Mouse (Mus musculus): ENCODE data around the gene Lrrc42.

The Lrrc42 gene

DNA sequence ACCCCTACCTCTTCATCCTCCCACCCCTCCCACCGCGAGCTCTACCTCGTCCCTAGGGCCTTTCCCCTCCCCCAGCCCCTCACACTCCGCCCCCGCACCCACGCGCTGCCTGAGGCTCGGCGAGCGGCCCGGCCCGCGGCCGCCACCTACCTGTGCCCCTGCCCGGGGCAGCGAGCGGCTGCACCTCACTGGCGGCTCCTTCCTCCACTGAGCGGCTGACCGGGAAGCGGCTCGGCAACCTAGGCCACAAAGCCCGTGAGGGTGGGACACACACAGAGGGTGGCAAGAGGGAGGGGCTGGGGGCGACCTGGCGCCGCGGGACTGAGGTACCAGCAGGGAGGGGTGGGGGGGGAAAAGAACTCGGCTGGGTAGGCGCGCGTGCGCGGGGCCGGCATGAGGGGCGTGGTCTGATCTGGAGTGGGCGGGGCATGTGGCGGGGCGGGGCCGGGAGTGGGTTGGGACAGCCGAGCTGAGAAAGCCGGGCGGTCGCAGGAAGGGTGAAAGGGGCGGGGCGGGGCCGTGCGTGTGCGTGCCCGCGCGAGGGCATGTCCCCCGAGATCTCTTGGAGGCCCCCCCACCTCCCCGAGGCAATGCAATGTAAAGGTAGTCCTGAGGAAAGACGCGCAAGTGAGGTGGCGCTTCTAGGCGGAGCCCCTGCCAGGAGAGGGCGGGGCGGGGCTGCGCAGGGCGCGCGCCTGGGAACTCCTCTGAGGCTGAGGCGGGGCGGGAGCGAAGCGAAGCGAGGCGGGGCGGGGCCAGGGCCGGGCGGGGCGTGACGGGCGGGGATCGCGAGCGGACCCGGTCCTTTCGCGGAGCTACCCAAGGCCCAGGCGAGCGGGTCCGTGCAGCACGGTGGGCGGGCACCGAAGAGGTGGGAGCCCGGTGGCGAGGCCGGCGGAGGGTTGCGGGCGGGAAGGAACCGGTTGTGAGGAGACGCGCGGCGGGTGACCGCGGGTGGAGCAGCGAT, at the start of gene Lrrc42, which contains the start of gene Hspb11:
Gene Lrrc42 (minus strand): TSS at position 408 of the 967 bp plus-strand sequence.
Gene Hspb11 (plus strand): TSS at position 469 of the 967 bp plus-strand sequence.
- DNase-seq: peak; percentile 97 to 98

DNA sequence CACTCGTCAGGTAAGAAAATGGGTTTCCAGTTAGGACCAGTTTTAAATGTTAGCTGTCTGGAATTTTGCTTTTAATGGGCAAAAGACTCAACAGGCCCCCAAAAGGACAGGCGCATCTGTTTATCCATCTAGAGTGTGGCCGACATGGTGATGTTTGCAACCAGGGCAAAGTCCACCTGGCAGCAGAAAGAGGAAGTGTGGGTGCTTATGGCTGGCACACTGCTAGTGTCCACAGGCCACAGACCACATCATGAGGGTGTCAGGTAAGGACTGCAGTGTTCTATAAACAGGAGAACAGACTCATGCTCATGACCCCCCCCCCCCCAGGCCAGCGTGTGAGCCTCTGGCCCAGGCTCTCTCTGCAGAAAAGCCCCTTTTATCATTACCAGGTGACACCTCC, 49.5 kb upstream of the Lrrc42 start:
- no peak for DNase-seq

DNA sequence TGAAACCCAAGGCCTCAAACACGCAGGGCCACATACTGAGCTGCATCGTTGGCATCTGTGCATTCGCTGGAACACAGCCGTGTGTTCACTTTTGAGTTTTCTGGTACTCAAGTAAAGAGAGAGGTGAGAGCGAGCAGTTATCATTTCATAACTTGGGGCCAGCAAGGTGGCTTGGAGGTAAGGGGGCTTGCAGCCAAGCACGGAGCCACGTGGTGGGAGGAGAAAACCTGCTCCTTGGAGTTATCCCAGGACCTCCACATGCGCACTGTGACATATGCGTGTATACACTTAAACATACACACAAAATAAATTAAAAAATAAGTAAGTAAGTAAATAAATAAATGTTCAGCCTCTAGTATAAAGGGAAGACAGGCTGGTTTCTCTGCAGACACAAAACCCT, 48.9 kb upstream of the Lrrc42 start:
- DNase-seq: no peak

DNA sequence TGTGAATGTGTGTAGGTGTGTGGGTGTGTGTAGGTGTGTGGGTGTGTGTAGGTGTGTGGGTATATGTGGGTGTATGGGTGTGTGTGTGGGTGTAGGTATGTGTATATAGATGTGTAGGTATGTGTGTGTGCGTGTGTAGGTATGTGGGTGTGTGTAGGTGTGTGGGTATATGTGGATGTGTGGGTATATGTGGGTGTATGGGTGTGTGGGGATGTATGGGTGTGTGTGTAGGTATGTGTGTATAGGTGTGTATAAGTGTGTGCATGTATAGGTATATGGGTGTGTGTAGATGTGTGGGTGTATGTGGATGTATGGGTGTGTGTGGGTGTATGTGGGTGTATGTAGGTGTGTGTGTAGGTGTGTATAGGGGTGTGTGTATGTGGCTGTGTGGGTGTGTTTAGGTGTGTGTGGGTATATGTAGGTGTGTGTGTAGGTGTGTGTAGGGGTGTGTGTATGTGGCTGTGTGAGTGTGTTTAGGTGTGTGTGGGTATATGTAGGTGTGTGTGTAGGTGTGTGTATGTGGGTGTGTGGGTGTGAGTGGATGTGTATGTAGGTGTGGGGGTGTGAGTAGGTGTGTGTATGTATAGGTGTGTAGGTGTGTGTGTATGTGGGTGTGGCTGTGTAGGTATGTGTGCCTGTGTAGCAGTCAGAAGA, 47.7 kb upstream of the Lrrc42 start:
- DNase-seq: no peak

DNA sequence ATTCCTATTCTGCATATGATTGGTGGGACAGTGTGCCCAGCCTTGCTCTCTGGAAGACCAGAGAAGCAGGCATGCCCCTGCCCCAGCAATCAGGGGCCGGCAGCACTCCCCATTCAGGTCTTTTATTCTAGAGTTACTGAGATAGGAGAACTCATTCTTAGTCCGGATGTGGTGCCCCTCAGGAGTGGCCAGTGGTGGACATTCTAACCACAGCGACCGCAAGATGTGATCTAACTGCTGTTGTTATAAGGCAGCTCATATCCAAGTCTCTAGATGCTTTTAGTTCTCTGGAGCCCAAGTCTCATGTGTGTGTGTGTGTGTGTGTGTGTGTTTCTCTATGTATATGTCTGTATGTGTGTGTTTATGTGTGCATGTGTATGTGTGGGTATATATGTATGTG, 47.0 kb upstream of the Lrrc42 start:
- no peak for DNase-seq

DNA sequence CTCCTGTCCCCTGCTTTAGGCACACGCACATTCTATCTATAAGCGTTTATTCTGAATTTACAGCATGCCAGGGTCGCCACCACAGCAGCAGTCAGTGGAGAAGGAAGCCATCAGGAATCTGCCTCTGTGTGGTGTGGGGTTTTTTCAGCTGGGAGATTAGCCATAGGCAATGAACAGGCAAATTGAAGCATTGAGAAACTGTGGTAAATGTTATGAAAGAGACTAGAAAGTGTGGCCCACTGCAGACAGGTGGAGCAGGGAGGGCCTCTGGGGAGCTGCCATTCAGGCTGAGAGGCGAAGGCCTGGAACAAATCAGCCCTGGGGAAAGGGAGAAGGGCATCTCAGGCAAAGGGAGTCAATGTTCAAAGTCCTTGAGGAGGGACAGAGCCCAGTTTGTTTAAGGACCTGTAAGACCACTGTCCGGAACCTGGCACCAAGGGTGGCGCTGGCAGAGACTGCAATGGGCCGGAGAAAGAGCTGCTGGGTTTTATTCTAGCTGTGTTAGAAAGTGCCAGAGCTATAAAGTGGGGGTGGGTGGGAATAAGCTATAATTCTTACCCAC, 46.5 kb upstream of the Lrrc42 start:
- no peak for DNase-seq

DNA sequence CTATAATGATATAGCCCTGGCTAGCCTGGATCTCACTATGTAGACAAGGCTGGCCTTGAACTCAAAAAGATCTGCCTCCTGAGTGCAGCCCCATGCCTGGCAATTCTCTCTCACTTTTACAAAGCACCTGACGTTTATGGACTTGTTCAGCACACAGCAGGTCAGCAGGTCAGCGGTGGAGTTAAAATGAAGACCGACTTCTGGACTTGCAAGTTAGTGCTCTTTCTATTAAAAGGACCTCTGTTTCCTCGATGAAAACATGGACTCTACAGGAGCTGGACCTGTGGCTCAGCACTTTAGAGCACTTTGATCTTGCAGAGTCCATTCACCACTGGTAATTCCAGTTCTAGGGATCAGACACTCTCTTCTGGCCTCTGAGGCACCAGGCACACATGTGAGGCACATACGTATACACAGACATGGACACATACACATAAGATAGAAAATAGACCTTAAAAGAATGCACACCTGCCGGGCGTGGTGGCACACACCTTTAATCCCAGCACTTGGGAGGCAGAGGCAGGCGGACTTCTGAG, 44.8 kb upstream of the Lrrc42 start:
- no peak for DNase-seq

DNA sequence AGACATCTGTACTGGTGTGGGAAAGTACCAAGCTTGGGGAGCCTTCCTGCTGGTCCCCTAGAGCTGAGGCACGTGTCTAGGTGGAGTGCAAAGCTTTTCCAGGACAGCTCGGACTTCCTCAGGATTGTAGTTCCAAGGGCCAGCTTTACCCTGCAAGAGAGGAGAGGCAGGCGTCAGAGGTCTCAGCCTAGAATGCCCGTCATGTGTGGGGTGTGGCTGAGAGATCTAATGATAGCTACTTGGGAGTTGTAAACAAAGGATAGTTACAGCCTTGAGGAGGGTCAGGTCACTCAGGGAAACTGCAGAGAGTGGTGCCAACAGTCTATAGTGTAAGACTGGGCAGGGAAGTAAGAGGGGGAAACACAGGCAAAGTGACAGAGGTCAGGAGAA, 38.9 kb upstream of the Lrrc42 start:
- no peak for DNase-seq

DNA sequence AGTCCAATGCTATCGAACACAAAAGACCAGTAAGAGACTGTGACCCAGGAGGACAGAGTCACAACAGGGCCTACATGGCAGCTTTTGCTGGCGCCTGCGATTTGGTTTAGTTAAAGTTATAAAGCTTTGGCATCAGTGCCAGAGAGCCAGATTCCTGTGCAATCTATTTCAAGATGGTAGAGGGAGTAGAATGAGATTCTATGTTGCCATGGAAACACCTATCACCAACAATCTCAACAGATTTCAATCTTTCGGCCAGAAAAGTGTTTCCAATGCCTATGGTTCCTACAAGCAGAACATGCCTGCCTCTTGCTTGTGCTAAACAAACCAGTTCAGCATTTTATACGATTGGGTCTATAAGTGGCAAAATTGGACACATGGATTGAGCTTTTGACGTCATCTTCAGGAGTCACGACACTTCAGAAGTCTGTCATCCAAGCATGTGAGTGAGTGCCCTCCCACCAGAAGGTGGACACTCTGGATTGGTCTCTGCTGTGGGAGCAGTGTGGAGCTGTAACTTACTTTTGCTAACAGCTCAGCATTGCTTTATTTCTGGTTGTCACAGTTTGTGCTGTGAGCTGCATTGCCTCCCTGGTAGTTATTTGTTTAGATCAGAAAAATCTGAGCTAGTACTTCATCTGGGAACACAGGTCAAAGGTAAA, 38.4 kb upstream of the Lrrc42 start:
- DNase-seq: no peak

DNA sequence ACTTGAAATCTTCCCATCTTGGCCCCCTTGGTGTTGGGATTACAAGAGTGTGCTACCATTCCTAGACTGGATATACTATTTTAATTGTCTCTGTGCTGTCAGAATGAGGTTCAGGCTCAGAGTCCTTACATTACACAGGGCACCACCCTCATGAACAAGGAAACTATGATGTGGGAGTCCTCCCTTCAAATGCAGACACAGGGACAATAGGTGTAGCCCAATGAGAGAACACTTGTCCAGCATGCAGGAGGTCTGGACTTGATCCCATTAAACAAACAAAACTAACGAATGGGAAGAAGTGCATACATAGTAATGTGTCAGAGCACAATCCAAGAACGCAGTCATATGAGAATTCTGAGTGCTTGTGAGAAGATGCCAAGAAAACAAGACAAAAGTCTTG, 34.2 kb upstream of the Lrrc42 start:
- DNase-seq: no peak

DNA sequence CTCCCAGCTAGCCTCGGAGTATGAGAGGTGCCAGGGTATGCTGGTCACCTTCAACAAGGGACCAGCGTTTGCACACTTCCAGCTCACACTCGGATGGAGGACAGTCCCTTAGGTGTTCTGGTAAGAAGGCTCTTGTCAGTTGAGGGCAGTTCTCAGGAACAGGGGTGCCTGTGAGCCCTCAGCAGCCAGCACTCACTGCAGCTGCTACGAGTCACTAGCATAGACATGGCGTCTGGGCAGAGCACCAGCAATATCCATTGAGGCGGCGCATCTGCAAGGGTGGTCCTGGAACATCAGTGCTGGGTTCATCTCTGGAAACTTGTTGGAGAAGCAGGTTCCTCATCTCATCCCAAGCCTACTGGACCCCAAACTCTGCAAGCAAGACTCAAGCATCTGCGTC, 33.1 kb upstream of the Lrrc42 start:
- DNase-seq: no peak

DNA sequence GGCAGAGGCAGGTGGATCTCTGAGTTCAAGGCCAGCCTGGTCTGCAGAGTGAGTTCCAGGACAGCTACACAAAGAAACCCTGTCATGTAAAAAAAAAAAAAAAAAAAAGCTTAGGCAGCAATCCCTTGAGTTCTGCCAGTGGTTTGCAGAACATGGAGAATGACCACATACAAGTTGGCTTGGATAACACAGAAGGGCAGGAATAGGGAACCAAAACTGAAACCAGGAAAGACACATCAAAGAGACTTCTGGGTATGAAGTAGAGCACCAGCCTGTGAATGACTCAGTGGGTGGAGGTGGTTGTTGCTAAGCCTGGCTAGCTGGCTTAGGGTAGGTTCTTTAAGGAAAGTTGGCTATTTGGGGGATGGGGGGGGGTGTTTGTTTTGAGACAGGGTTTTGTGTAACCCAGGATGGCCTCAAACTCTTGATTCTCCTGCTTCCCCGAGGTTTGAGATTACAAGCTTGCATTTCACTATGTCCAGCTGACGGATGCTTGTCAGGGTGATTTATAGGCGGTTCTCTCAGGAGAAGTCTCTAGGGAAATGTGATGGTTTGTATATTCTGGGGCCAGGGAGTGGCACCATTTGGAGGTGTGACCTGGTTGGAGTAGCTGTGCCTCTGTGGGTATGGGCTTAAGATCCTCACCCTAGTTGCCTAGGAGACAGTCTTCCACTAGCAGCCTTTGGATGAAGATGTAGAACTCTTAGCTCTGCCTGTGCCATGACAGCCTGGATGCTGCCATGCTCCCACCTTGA, 32.3 kb upstream of the Lrrc42 start:
- no peak for DNase-seq

DNA sequence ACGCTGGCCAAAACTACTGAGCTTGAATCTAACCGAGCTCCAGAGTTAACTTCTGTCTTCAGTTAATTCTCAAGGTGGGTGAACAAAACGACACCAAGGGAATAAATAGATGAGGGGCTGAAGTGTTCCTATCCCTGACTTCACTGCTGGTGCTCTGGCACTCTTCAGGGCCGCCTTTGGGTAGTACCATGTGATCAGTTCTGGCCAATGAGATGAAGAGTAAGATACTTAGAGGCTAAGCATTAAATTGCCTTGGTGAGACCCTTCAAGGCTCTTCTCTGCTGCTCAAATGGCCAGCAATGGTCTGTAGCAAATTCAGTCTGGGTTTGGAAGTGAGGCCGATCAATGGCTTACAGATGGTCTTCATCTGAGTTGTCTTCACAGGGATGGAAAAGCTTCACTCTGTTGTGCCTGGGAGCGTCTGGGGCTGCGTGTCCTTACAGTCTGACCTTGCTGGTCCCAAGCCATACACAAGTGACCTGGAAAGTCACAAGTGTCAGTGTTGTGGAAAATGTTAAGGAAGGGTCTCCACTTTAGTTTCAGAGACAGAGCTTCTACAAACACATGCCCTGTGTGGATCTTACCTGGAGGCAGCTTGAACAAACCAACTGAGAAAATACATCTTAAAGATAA, 27.6 kb upstream of the Lrrc42 start:
- DNase-seq: no peak

DNA sequence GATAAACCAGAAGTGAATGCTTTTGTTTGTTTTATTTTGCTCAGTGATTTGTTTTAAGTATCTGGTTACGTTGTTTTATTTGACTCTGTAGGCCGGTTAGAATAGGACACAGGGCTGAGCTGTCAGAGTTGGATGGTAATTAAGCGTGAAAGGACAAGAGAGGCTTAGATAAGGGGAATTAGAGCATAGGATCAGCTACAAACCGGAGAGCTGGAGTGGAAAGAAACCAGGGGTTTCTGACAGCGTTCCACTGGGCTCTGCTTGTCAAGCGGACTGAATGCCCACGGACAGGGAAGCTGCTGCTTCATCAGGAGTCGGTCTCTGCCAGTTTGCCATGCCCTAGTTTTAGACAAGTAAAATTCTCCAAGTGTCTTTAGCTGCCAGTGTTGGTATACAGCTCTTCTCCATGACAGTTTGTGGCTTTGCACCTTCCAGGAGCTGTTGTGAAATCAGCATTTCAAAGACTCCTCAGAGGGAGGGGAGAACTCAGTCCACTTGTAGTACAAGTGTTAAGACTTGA, 24.9 kb upstream of the Lrrc42 start:
- DNase-seq: no peak

DNA sequence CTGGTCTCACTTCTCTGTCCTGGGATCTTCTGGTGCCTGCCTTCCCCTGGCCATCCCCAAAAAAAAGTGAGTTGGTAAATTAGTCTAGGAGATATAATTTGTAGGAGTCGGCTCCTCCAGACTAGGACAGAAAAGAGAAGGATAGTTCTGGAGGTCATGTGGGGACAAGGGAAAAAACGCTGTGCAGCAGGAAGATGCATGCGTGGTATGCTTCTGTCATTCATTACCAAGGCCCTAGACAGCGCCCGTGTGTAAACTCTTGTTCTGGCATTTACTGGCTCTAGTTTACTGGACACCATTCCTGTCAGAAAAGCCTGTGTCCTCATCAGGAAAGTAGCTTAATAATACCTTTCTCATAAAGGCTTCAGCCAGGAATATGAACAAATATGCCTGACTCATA, 21.2 kb upstream of the Lrrc42 start:
- no peak for DNase-seq

DNA sequence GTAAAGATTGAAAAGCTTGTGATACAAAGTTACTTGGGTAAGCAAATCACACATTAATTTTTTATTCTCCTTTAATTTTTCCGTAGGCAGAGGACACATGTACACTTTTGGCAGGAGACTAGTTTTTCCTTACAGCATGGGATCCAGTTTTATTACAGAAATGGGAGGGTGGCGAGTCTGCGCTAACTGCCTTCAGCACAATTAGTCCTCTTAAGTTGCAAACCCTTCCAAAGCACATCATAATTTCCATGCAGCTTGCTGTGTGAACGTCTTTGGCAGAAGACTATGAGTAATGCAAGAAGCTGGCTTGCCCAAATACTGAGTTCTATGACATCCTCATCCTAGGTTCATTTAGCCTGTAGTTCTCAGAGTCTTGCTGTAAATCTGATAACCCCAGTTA, 20.4 kb upstream of the Lrrc42 start:
- DNase-seq: no peak

DNA sequence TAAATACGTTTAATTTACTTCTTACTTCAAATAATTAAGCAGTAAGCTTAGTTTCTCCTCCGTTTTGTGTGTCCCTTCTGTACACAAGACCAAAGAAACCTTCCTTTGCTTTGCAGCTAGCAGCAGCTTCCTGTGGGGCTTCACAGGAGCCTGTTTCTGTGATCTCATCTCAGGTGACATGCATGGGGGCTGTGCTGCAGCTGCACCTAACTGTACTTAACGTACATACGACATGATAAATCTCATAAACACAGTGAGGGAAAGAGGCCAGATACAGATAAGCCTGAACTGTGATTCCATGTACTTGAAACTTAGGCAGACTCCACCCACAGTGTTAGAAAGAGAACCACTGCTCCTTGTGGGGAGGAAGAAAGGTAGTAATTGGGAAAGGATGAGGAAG, 6.7 kb upstream of the Lrrc42 start:
- peak; percentile 65 to 85 for DNase-seq

DNA sequence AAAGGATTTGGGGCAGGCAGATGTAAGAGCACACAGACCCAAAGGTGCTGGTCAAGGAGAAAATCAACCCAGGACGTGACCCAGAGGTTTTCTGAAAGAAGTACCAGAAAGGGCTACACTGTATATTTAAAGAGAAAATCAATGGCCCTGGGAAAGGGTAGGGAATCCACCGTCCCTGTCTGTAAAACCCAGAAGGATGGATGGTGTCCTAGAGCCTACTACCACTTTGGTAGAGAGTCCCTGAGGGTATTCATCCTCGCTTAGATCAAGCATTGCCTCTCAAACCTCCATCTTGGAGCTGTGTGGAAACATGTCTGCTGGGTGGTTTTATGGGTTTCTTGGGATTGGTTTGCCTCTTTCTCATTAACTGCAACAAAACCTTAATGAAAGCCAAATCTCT, 1.1 kb upstream of the Lrrc42 start:
- no peak for DNase-seq

DNA sequence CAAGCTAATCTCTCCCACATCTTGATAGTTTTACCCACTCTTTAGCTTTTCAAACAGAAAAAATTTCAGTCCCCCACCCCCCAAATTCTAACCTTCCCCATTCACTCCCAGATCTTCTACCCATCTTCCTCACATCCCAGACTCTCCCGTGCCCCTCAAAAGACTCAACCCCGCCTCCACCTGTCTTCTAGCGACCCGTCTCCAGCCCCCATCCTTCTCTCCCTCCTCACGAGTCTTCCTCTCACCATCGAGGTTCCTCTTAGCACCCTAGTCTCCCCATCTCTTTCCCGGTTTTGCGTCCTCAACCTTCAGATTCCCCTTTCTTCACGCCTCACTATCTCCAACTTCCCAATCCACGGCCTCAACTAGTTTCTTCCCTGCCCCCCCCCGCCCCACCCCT, 810 bp downstream of the Lrrc42 start:
- DNase-seq: peak; percentile 32 to 50

DNA sequence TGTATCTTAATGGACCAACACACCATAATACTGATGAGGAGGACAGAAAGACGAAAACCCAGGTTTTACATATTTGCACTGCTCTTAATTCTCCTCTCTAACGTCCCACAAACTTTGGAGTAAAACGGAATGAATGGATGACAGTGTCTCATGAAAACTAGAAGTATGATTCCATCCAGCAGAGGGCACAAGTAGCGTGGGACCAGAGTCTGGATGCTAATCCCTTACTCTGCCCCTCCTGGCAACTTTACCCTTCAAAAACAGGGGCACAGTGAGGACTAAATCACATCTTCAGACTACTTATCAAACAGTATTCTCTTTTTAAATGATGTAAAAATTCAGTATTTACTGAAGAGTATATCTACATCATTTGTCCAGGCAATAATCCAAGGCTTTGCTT, 2.8 kb downstream of the Lrrc42 start:
- DNase-seq: peak; percentile 29 to 35

DNA sequence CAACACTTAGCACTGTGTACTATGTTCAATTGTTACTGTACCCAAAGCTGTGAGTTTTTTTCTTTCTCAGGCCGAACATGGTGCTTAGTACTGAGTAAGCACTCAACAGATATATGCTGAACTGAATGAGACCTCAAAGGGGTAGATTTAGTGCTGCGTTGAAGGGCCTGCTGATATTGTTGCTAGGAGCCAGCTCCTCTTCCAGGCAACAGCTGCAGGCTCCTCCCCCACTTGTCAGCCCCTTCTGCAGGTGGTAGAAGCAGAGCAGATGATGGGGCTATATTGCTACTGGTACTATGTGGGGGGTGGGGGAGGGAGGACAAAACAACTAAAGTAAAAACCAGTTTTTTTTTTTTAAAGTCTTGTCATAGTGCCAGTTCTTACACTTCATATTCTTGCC, 3.9 kb downstream of the Lrrc42 start:
- DNase-seq: peak; percentile 68 to 88

DNA sequence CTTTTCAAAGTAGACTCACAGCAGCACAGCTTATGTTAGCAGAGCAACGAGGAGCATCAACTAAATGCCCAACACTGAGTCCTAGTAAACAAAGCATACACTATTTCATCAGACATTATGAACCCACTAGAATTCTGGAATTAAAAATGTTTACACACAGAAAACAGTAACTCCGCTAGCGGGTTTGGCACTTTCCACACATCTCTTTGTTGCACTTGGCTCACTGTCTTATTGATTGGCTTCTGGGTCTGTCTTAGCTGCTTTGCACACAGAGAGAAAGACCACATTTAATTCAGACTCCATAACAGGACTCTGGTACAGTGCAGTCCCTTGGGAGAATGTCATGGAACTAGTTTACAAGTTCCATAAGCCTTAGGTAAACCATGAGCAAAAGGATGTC, 5.3 kb downstream of the Lrrc42 start:
- no peak for DNase-seq
